Mouse (Mus musculus) bone marrow, adult 2 months (tissue): ENCODE measurements around the gene Clnk.

Experiments used
- CTCF ChIP-seq: fragments of 200-500 bp; IDR thresholded peaks from 2 replicates; pipeline ENCODE4 v1.5.1; 2011; ENCODE audit warnings: low read length, control low read depth; ENCODE audit not compliant: control insufficient read depth, insufficient read depth
- POLR2A ChIP-seq: fragments of 200-500 bp; IDR thresholded peaks from 2 replicates; pipeline ENCODE4 v1.6.1; 2011; ENCODE audit warnings: low read depth, mild to moderate bottlenecking, control low read depth, low read length, borderline replicate concordance; ENCODE audit not compliant: control insufficient read depth

- TF ChIP-seq POLR2A, result no peak
- no peak for TF ChIP-seq CTCF
These were observed 217.8 kb downstream of the Clnk start for GRCm38 (mm10) chr5:38658836-38659235.
